Mouse (Mus musculus): ENCODE measurements around the gene Rdm1. TPM values are rescaled to one million over a fixed set of nuclear protein-coding genes. Genes with fewer than 3 reads are reported as not detected.

Rdm1 gene
- polyA plus RNA-seq, 1 experiment from 2014 or later: 21.7 TPM

GRCm38 (mm10) chr11:101682410-101682960, 55.5 kb downstream of the Rdm1 start:
- no peaks in the 10 kb centered on the region; the same call in none of the 2 replicates for H3K4me1 ChIP-seq (ENCODE audit: control insufficient read depth, insufficient read depth, low read depth, low read length)
- WGBS: 77% methylated on average over 7 of the region's 7 CpGs
- H3K27ac ChIP-seq (ENCODE audit: low read depth, low read length): no peak overlapping the region
- H3K4me2 ChIP-seq (ENCODE audit: low read length): no peak overlapping the region
- ATAC-seq: no peak
- H3K9ac ChIP-seq (ENCODE audit: low read depth, low read length): no peak overlapping the region
- H3K36me3 ChIP-seq (ENCODE audit: control insufficient read depth, insufficient read depth, low read length): no peaks in the 10 kb centered on the region
- H3K9me3 ChIP-seq (ENCODE audit: control insufficient read depth, low read length): no peaks in the 10 kb centered on the region
- no peak overlapping the region for H3K4me3 ChIP-seq (ENCODE audit: low read length)
- no peaks in the 10 kb centered on the region for H3K27me3 ChIP-seq (replicated peaks; ENCODE audit: control insufficient read depth, insufficient read depth, low read length)

Other genes with a start within 250 kb of the Rdm1 start
- 93.5 and 98.6 TPM in 2 replicates for gene Aarsd1, start 209.6 kb upstream of the Rdm1 start, polyA plus RNA-seq (2015; fragmentation: Nextera tagmentation; extraction: Ambion mirVana)
- gene Gm27029, start 202.4 kb upstream of the Rdm1 start, polyA plus RNA-seq (2015; fragmentation: Nextera tagmentation; extraction: Ambion mirVana): 8.1 and 9.5 TPM in 2 replicates
- gene Rundc1, start 202.1 kb upstream of the Rdm1 start, polyA plus RNA-seq (2015; fragmentation: Nextera tagmentation; extraction: Ambion mirVana): 30.7 and 33.6 TPM in 2 replicates
- 3.1 and 3.9 TPM in 2 replicates for gene Ptges3l, start 201.9 kb upstream of the Rdm1 start, polyA plus RNA-seq (2015; fragmentation: Nextera tagmentation; extraction: Ambion mirVana)
- gene Rpl27, start 184.9 kb upstream of the Rdm1 start, polyA plus RNA-seq (2015; fragmentation: Nextera tagmentation; extraction: Ambion mirVana): 204 and 207 TPM in 2 replicates
- gene Ifi35, start 178.8 kb upstream of the Rdm1 start, polyA plus RNA-seq (2015; fragmentation: Nextera tagmentation; extraction: Ambion mirVana): 3.9 and 4.8 TPM in 2 replicates
- 83.2 and 90.6 TPM in 2 replicates for gene Rnd2, start 162.2 kb upstream of the Rdm1 start, polyA plus RNA-seq (2015; fragmentation: Nextera tagmentation; extraction: Ambion mirVana)
- 125 and 134 TPM in 2 replicates for gene Vat1, start 161.0 kb upstream of the Rdm1 start, polyA plus RNA-seq (2015; fragmentation: Nextera tagmentation; extraction: Ambion mirVana)
- gene Brca1, start 75.2 kb upstream of the Rdm1 start, polyA plus RNA-seq (2015; fragmentation: Nextera tagmentation; extraction: Ambion mirVana): 2.0 and 3.0 TPM in 2 replicates
- 80.5 and 93.2 TPM in 2 replicates for gene Nbr1, start 75.0 kb upstream of the Rdm1 start, polyA plus RNA-seq (2015; fragmentation: Nextera tagmentation; extraction: Ambion mirVana)
- 4.4 and 4.9 TPM in 2 replicates for gene Tmem106a, start 45.0 kb upstream of the Rdm1 start, polyA plus RNA-seq (2015; fragmentation: Nextera tagmentation; extraction: Ambion mirVana)
- gene Gm11634, start 27.9 kb upstream of the Rdm1 start, polyA plus RNA-seq (2015; fragmentation: Nextera tagmentation; extraction: Ambion mirVana): not detected in 2 replicates
- 7.6 and 7.7 TPM in 2 replicates for gene Arl4d, start 38.3 kb downstream of the Rdm1 start, polyA plus RNA-seq (2015; fragmentation: Nextera tagmentation; extraction: Ambion mirVana)
- 25.6 and 28.5 TPM in 2 replicates for gene Dhx8, start 105.7 kb downstream of the Rdm1 start, polyA plus RNA-seq (2015; fragmentation: Nextera tagmentation; extraction: Ambion mirVana)
- gene Etv4, start 158.2 kb downstream of the Rdm1 start, polyA plus RNA-seq (2015; fragmentation: Nextera tagmentation; extraction: Ambion mirVana): 21.7 and 21.8 TPM in 2 replicates